Mouse (Mus musculus) embryonic facial prominence, embryonic 10.5 days (tissue): ENCODE data around the gene Trim54. TPM values are rescaled to one million over a fixed set of nuclear protein-coding genes. Genes with fewer than 3 reads are reported as not detected.

ENCODE experiments used
- DNase-seq: peaks from one replicate; pipeline ENCODE4 v3.0.0-alpha.2; 2017; ENCODE audit warnings: low spot score
- H3K27ac ChIP-seq: fragments of 300-500 bp; sonication (generic); replicated peaks from 2 replicates; pipeline ENCODE4 v1.5.1; 2016; ENCODE audit warnings: mild to moderate bottlenecking
- H3K27me3 ChIP-seq: fragments of 300-500 bp; sonication (generic); replicated peaks from 2 replicates; pipeline ENCODE4 v1.6.1; 2016; ENCODE audit warnings: low read depth, mild to moderate bottlenecking; ENCODE audit not compliant: poor library complexity, severe bottlenecking
- H3K36me3 ChIP-seq: fragments of 300-500 bp; sonication (generic); replicated peaks from 2 replicates; pipeline ENCODE4 v1.6.1; 2016; ENCODE audit warnings: mild to moderate bottlenecking, moderate library complexity
- H3K4me1 ChIP-seq: fragments of 300-500 bp; sonication (generic); 2 replicates; pipeline ENCODE4 v1.6.1; 2016
- H3K4me3 ChIP-seq: fragments of 300-500 bp; sonication (generic); 2 replicates; pipeline ENCODE4 v1.5.1; 2016; ENCODE audit warnings: mild to moderate bottlenecking, moderate library complexity
- H3K9me3 ChIP-seq: fragments of 300-500 bp; sonication (generic); 2 replicates; pipeline ENCODE4 v1.6.1; 2016; ENCODE audit warnings: mild to moderate bottlenecking
- WGBS: fragments of 180-500 bp; shearing (Covaris S2); methylation state at CpG from one replicate; pipeline ENCODE4 v1.1.7; 2016; 5-methylcytosine and 5-hydroxymethylcytosine counted together
- polyA plus RNA-seq: library from polyadenylated mRNA; unstranded; fragments of >200 nt; fragmentation: Nextera tagmentation; extraction: Ambion mirVana; gene quantifications from 2 replicates; pipeline ENCODE4 v1.2.1, GENCODE M21; 2016

Trim54 gene
- polyA plus RNA-seq, 1 experiment from 2014 or later, result not detected

DNA sequence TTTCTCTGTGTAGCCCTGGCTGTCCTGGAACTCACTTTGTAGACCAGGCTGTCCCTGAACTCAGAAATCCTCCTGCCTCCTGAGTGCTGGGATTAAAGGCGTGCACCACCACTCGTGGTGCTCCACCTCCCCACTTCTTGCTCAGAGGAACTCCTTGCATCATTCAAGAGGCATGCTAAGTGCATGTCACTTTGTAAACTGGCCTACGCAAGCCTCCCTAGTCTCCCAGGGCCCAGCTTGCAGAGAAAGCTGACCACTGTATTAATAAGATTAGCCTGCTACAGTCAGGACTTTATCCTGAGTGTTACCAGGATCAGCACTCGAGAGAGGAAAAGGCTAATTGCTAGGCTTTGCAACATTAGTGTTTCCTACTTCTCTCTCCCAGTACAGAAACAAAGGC lies 52.1 kb downstream of the Trim54 start:
- H3K27ac ChIP-seq, result no peak overlapping the region
- H3K9me3 ChIP-seq, result no peaks in the 10 kb centered on the region
- H3K4me3 ChIP-seq, result no peak overlapping the region
- WGBS, result 90% methylated on average over 4 of the region's 4 CpGs
- H3K27me3 ChIP-seq, result no peaks in the 10 kb centered on the region
- H3K36me3 ChIP-seq, result peaks cover 99% of the 10 kb centered on the region
- no peaks in the 10 kb centered on the region for H3K4me1 ChIP-seq
- no peak for DNase-seq

DNA sequence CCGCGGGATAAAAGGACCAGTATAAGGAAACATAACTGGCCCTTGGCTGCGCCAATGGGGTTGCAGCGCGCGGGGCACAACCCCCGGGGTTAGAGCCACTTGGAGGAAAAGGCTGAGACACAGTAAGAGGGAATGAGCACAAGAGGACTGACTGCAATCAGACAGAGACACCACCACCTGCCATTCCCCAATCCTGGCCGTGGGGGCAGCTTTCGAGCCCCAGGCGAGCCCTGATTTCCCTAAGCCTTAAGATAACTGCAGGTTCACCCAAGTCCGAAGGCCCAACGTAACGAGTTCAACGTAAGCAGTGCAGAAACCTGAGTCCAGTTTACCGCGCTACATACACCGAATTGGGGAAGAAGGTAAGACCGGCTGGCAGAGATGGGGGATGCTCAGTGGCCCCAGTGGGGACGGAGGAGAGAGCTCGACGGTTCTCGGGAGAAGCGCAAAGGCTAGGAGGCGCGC lies 62.8 kb downstream of the Trim54 start:
- H3K27me3 ChIP-seq, result no peaks in the 10 kb centered on the region
- WGBS, result under 1% methylated on average over 25 of the region's 25 CpGs
- H3K27ac ChIP-seq, result peak overlapping the region; percentile 94
- peak; percentile 59 for DNase-seq
- H3K9me3 ChIP-seq, result no peaks in the 10 kb centered on the region
- H3K4me1 ChIP-seq, result peaks cover 12% of the 10 kb centered on the region; the same call in 1 of the 2 replicates
- H3K4me3 ChIP-seq, result peak overlapping the region; percentile 71
- peaks cover 24% of the 10 kb centered on the region for H3K36me3 ChIP-seq

DNA sequence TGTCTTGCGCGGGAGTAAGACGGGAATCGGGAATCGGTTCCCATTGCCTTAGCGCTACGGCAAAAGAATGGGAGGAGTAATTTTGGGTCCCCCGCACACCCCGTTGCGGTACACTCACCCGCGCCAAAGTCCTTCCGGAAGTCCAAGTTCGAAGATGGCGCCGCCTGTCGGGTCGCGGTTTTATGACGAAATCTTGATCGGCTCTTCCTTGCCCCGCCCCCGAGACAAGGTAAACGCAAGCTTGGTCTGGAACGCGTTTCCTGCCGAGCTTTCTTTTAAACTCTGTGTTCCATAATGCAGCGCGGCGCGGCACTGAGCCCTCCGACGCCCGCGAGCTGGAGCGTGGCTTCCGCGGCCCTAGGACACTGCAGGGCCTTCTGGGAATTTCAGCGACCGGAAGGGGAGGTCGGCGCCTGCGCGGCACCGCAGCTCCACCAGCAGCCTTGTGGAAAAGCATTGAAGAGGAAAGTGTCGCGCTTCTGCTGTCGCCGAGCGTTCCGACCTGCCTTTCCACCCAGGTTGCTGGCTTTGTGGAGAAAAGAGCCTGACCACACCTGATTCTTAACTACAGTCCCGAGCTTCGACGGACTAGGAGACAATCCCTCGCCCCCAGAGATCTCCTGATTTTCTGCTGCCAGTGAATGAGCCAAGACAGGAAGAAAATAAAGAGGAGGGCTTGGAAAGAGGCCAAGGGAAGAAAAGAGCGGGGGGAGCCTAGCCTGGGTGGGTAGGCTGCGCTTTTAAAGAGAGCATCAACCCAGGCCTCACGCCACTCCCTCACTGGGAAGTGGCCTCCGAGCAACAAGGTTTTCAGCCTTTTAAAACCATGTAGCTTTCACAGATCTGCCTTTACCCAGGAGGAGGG lies 63.5 kb downstream of the Trim54 start, which contains the start of the genes Gm29609 and Gtf3c2:
Gene Gm29609, minus strand, starts transcription at position 146 of the 865 bp plus-strand sequence.
Gene Gtf3c2, minus strand, starts transcription at position 379 of the 865 bp plus-strand sequence.
- Histone ChIP-seq H3K4me1 (peaks cover 12% of the 10 kb centered on the region; the same call in 1 of the 2 replicates), H3K9me3 (no peaks in the 10 kb centered on the region), H3K36me3 (peaks cover 17% of the 10 kb centered on the region), H3K27me3 (no peaks in the 10 kb centered on the region), H3K27ac (peak within 1 kb of the TSS; percentile 94), H3K4me3 (peak within 1 kb of the TSS; percentile 71)
- DNase-seq, result peak; percentile 94
- WGBS, result under 1% methylated on average over 59 of the region's 59 CpGs

DNA sequence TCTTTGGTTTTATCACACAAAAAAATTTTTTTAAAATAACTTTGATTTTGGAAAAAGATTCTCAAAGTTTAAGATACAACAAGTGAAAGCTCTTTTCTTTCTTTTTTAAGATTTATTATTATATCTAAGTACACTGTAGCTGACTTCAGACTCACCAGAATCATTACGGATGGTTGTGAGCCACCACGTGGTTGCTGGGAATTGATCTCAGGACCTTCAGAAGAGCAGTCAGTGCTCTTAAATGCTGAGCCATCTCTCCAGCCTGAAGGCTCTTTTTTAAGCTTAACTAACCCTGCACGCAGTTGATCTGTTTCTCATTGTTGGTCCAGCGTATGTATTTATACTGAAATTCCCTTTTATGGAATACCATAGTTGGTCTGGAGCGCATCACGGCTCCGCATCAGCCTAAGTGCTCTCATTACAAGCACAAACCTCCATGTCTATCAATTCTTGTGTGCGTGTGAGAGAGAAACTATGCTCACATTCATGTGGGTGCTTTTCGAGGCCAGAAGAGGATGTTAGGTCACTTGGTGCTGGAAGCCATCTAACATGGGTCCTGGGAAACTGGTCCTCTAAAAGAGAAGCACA lies 64.8 kb downstream of the Trim54 start:
- WGBS, result 92% methylated on average over 9 of the region's 9 CpGs
- Histone ChIP-seq H3K36me3 (peaks cover 14% of the 10 kb centered on the region), H3K4me3 (peak overlapping the region; percentile 71; the same call in 1 of the 2 replicates), H3K27me3 (no peaks in the 10 kb centered on the region), H3K27ac (no peak overlapping the region), H3K4me1 (peaks cover 12% of the 10 kb centered on the region; the same call in 1 of the 2 replicates), H3K9me3 (no peaks in the 10 kb centered on the region)
- DNase-seq, result no peak

DNA sequence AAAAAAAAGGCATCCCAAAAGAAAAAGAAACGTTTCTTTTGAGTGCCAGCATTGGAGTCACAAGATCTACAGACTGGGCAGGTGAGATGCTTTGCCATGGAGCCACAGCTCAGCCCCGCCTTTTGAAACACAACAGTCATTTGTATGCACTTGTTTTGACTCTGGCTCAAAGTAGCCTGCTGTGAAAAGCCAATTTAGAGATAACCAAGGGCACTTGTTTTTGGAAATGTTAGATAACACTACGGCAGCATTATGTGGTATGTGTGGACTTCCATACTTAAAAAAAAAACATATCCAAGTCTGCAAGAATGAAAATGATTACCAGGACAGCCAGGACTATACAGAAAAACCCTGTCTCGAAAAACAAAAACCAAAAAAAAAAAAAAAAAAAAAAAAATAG lies 67.2 kb downstream of the Trim54 start:
- H3K9me3 ChIP-seq, result no peaks in the 10 kb centered on the region
- peaks cover 25% of the 10 kb centered on the region for H3K36me3 ChIP-seq
- 67% methylated on average over 4 of the region's 4 CpGs for WGBS
- DNase-seq, result no peak
- peaks cover 10% of the 10 kb centered on the region; the same call in 1 of the 2 replicates for H3K4me1 ChIP-seq
- no peak overlapping the region for H3K4me3 ChIP-seq
- no peaks in the 10 kb centered on the region for H3K27me3 ChIP-seq
- H3K27ac ChIP-seq, result no peak overlapping the region

Other genes with a start within 250 kb of the Trim54 start
- gene Tmem214, start 248.7 kb upstream of the Trim54 start, polyA plus RNA-seq, result 68.7 and 71.1 TPM in 2 replicates
- gene Agbl5, start 228.0 kb upstream of the Trim54 start, polyA plus RNA-seq, result 21.8 and 26.9 TPM in 2 replicates
- 399 and 407 TPM in 2 replicates for gene Ost4, start 208.9 kb upstream of the Trim54 start, polyA plus RNA-seq
- 158 and 162 TPM in 2 replicates for gene Emilin1, start 203.3 kb upstream of the Trim54 start, polyA plus RNA-seq
- gene Khk, start 195.3 kb upstream of the Trim54 start, polyA plus RNA-seq, result 8.1 and 9.9 TPM in 2 replicates
- gene Cgref1, start 171.1 kb upstream of the Trim54 start, polyA plus RNA-seq, result 2.2 and 3.2 TPM in 2 replicates
- gene Preb, start 156.4 kb upstream of the Trim54 start, polyA plus RNA-seq, result 142 and 150 TPM in 2 replicates
- gene Tcf23, start 148.1 kb upstream of the Trim54 start, polyA plus RNA-seq, result not detected in 2 replicates
- 60.2 and 64.8 TPM in 2 replicates for gene Atraid, start 68.4 kb upstream of the Trim54 start, polyA plus RNA-seq
- gene Slc5a6, start 67.8 kb upstream of the Trim54 start, polyA plus RNA-seq, result 9.9 and 12.2 TPM in 2 replicates
- gene Cad, start 61.9 kb upstream of the Trim54 start, polyA plus RNA-seq, result 64.6 and 71.3 TPM in 2 replicates
- gene Dnajc5g, start 10.4 kb upstream of the Trim54 start, polyA plus RNA-seq, result not detected in 2 replicates
- gene Slc30a3, start 8.5 kb upstream of the Trim54 start, polyA plus RNA-seq, result 0.59 and 0.85 TPM in 2 replicates
- gene Ucn, start 22.1 kb downstream of the Trim54 start, polyA plus RNA-seq, result not detected in 2 replicates
- gene Mpv17, start 37.5 kb downstream of the Trim54 start, polyA plus RNA-seq, result 63.5 and 70.1 TPM in 2 replicates
- gene Gm29609, start 63.2 kb downstream of the Trim54 start, polyA plus RNA-seq, result 1.5 TPM in 2 replicates
- 123 and 124 TPM in 2 replicates for gene Gtf3c2, start 63.4 kb downstream of the Trim54 start, polyA plus RNA-seq
- 125 and 127 TPM in 2 replicates for gene Snx17, start 76.5 kb downstream of the Trim54 start, polyA plus RNA-seq
- gene Eif2b4, start 76.7 kb downstream of the Trim54 start, polyA plus RNA-seq, result 81.4 and 91.1 TPM in 2 replicates
- gene Zfp513, start 85.6 kb downstream of the Trim54 start, polyA plus RNA-seq, result 11.4 and 12.3 TPM in 2 replicates
- gene Ppm1g, start 104.0 kb downstream of the Trim54 start, polyA plus RNA-seq, result 185 and 197 TPM in 2 replicates
- 140 and 143 TPM in 2 replicates for gene Nrbp1, start 124.2 kb downstream of the Trim54 start, polyA plus RNA-seq
- gene Gm9970, start 124.5 kb downstream of the Trim54 start, polyA plus RNA-seq, result 0.40 TPM in 1 of 2 replicates, not detected in the other
- gene Krtcap3, start 135.0 kb downstream of the Trim54 start, polyA plus RNA-seq, result 16.8 and 21.2 TPM in 2 replicates
- gene Ift172, start 174.4 kb downstream of the Trim54 start, polyA plus RNA-seq, result 37.3 and 39.2 TPM in 2 replicates
- 54.6 and 57.1 TPM in 2 replicates for gene Fndc4, start 179.4 kb downstream of the Trim54 start, polyA plus RNA-seq
- 0.19 and 0.29 TPM in 2 replicates for gene Gckr, start 180.7 kb downstream of the Trim54 start, polyA plus RNA-seq